Mouse (Mus musculus) ovary, postnatal 36 days (tissue): ENCODE data around the gene Tmem56.

Experiments used
- DNase-seq: peaks from one replicate; pipeline ENCODE4 v3.0.0; 2022; ENCODE audit warnings: low spot score, mixed read lengths

The Tmem56 gene

GRCm38 (mm10) chr3:121169092-121169942, 113.6 kb downstream of the Tmem56 start:
- no peak for DNase-seq

- DNase-seq = no peak
These were observed 114.3 kb downstream of the Tmem56 start for GRCm38 (mm10) chr3:121168581-121168980.

GRCm38 (mm10) chr3:121163271-121163819, 119.6 kb downstream of the Tmem56 start:
- peak; percentile 58 for DNase-seq

GRCm38 (mm10) chr3:121161661-121162060, 121.2 kb downstream of the Tmem56 start:
- no peak for DNase-seq

- DNase-seq = no peak
These were observed 122.5 kb downstream of the Tmem56 start for GRCm38 (mm10) chr3:121160424-121160823.

- no peak for DNase-seq
These were observed 123.3 kb downstream of the Tmem56 start for GRCm38 (mm10) chr3:121159566-121159965.

GRCm38 (mm10) chr3:121158901-121159351, 124.0 kb downstream of the Tmem56 start:
- no peak for DNase-seq

- DNase-seq = no peak
These were observed 125.2 kb downstream of the Tmem56 start for GRCm38 (mm10) chr3:121157546-121158330.

GRCm38 (mm10) chr3:121156451-121157186, 126.3 kb downstream of the Tmem56 start:
- DNase-seq = no peak

- DNase-seq = no peak
These were observed 126.9 kb downstream of the Tmem56 start for GRCm38 (mm10) chr3:121156043-121156442.
